Mouse (Mus musculus) kidney, postnatal 0 days (tissue): Measurements from ENCODE around the gene Cdk5rap2. TPM values are rescaled to one million over a fixed set of nuclear protein-coding genes. Genes with fewer than 3 reads are reported as not detected.
A peak's percentile ranks its signal among the peaks of the same experiment; 100 is the strongest.

Source experiments
- ATAC-seq: fragments of 200-750 bp; cut with Nextera tagmentation; replicated peaks from 2 replicates; pipeline ENCODE4 v1.8.0; 2017; ENCODE audit warnings: low read depth, moderate number of reproducible peaks, moderate TSS enrichment, moderate library complexity; ENCODE audit not compliant: low FRiP score
- DNase-seq: peaks from one replicate; pipeline ENCODE4 v3.0.0-alpha.2; 2016; ENCODE audit warnings: low spot score
- H3K27ac ChIP-seq: fragments of 300-500 bp; sonication (generic); 2 replicates; pipeline ENCODE4 v1.5.1; 2014; ENCODE audit warnings: mild to moderate bottlenecking
- H3K27me3 ChIP-seq: fragments of 300-500 bp; sonication (generic); 2 replicates; pipeline ENCODE4 v1.6.1; 2014; ENCODE audit warnings: low read length, mixed read lengths; ENCODE audit not compliant: insufficient read depth
- H3K36me3 ChIP-seq: fragments of 300-500 bp; sonication (generic); 2 replicates; pipeline ENCODE4 v1.6.1; 2014; ENCODE audit warnings: low read length, mixed read lengths; ENCODE audit not compliant: insufficient read depth
- H3K4me1 ChIP-seq: fragments of 300-500 bp; sonication (generic); replicated peaks from 2 replicates; pipeline ENCODE4 v1.6.1; 2014; ENCODE audit warnings: antibody characterized with exemption, low read length, mixed read lengths; ENCODE audit not compliant: insufficient read depth
- H3K4me2 ChIP-seq: fragments of 300-500 bp; sonication (generic); 2 replicates; pipeline ENCODE4 v1.6.1; 2014; ENCODE audit warnings: mild to moderate bottlenecking, low read length, moderate library complexity, mixed read lengths
- H3K4me3 ChIP-seq: fragments of 300-500 bp; sonication (generic); replicated peaks from 2 replicates; pipeline ENCODE4 v1.5.1; 2014; ENCODE audit warnings: low read depth, low read length
- H3K9ac ChIP-seq: fragments of 300-500 bp; sonication (generic); 2 replicates; pipeline ENCODE4 v1.6.1; 2014; ENCODE audit warnings: low read depth, low read length
- H3K9me3 ChIP-seq: fragments of 300-500 bp; sonication (generic); replicated peaks from 2 replicates; pipeline ENCODE4 v1.6.1; 2016; ENCODE audit warnings: low read length, inconsistent platforms, mixed read lengths
- CTCF ChIP-seq: IDR thresholded peaks from 2 replicates; pipeline ENCODE4 v1.5.1; 2016; ENCODE audit warnings: antibody characterized with exemption, low read depth, mild to moderate bottlenecking, moderate library complexity
- WGBS: fragments of 180-500 bp; shearing (Covaris S2); extraction: QIAGEN DNeasy Blood & Tissue Kit; methylation state at CpG from one replicate; pipeline ENCODE4 v1.1.7; 2014; 5-methylcytosine and 5-hydroxymethylcytosine counted together
- polyA plus RNA-seq: library from polyadenylated mRNA; unstranded; fragments of >200 nt; fragmentation: Nextera tagmentation; extraction: Ambion mirVana; gene quantifications from 2 replicates; pipeline ENCODE4 v1.2.1, GENCODE M21; 2015

The Cdk5rap2 gene
- polyA plus RNA-seq, 1 experiment from 2014 or later, result 8.9 TPM

- Histone ChIP-seq H3K27ac (no peak overlapping the region), H3K27me3 (no peaks in the 10 kb centered on the region), H3K4me2 (no peak overlapping the region), H3K9me3 (no peaks in the 10 kb centered on the region), H3K4me3 (no peak overlapping the region), H3K4me1 (no peaks in the 10 kb centered on the region), H3K9ac (no peak overlapping the region), H3K36me3 (0 out of 2 replicates have a peak, but pooled peaks cover 4% of the 10 kb centered on the region)
- peak; percentile 37 for DNase-seq
- no peak for ATAC-seq
- 77% methylated on average over 4 of the region's 4 CpGs for WGBS
- no peak for TF ChIP-seq CTCF
Observed at GRCm38 (mm10) chr4:70334995-70335394, 75.2 kb downstream of the Cdk5rap2 start.

GRCm38 (mm10) chr4:70332981-70333380 lies 77.3 kb downstream of the Cdk5rap2 start:
- Histone ChIP-seq H3K36me3 (0 out of 2 replicates have a peak, but pooled peaks cover 4% of the 10 kb centered on the region), H3K4me2 (no peak overlapping the region), H3K9me3 (no peaks in the 10 kb centered on the region), H3K4me1 (no peaks in the 10 kb centered on the region), H3K27me3 (no peaks in the 10 kb centered on the region), H3K9ac (no peak overlapping the region), H3K27ac (no peak overlapping the region), H3K4me3 (no peak overlapping the region)
- ATAC-seq, result no peak
- WGBS, result 85% methylated on average over 6 of the region's 6 CpGs
- DNase-seq, result no peak
- TF ChIP-seq CTCF, result no peak

GRCm38 (mm10) chr4:70332576-70332975 lies 77.7 kb downstream of the Cdk5rap2 start:
- no peak for ATAC-seq
- no peaks in the 10 kb centered on the region for H3K4me1 ChIP-seq
- H3K4me2 ChIP-seq, result no peak overlapping the region
- H3K36me3 ChIP-seq, result 0 out of 2 replicates have a peak, but pooled peaks cover 4% of the 10 kb centered on the region
- H3K27ac ChIP-seq, result no peak overlapping the region
- no peak overlapping the region for H3K9ac ChIP-seq
- TF ChIP-seq CTCF, result no peak
- no peak overlapping the region for H3K4me3 ChIP-seq
- 89% methylated on average over 6 of the region's 7 CpGs for WGBS
- H3K9me3 ChIP-seq, result no peaks in the 10 kb centered on the region
- no peaks in the 10 kb centered on the region for H3K27me3 ChIP-seq
- DNase-seq, result no peak

- DNase-seq, result no peak
- Histone ChIP-seq H3K27me3 (no peaks in the 10 kb centered on the region), H3K4me3 (no peak overlapping the region), H3K9ac (no peak overlapping the region), H3K9me3 (no peaks in the 10 kb centered on the region), H3K27ac (no peak overlapping the region), H3K4me2 (no peak overlapping the region), H3K36me3 (0 out of 2 replicates have a peak, but pooled peaks cover 4% of the 10 kb centered on the region), H3K4me1 (no peaks in the 10 kb centered on the region)
- no peak for TF ChIP-seq CTCF
- no peak for ATAC-seq
- 90% methylated on average over 6 of the region's 6 CpGs for WGBS
Observed at GRCm38 (mm10) chr4:70331181-70331580, 79.1 kb downstream of the Cdk5rap2 start.

DNA sequence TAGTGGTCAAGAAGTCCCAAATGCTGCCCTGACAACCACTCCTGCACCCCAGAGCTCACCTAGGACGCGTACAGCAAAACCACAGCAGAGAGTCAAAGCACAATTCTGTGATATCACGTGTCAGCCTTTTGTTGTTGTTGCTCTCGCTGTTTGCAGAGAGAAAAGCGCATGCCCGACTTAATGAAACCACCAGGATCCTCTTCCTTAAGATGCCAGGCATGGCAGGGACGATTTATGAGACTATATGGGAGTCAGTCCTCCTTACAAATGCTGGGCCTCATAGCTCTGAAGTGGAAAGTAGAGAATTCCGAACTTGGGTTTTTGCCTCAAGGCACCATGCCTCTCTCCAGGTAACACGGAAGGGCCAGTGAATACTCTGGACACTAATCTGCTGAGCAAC lies 82.2 kb downstream of the Cdk5rap2 start:
- no peak overlapping the region for H3K4me2 ChIP-seq
- H3K27me3 ChIP-seq, result no peaks in the 10 kb centered on the region
- H3K27ac ChIP-seq, result no peak overlapping the region
- no peak for TF ChIP-seq CTCF
- no peaks in the 10 kb centered on the region for H3K4me1 ChIP-seq
- H3K4me3 ChIP-seq, result no peak overlapping the region
- ATAC-seq (peak; percentile 33; the same call in 1 of the 2 replicates), DNase-seq (peak; percentile 53)
- no peak overlapping the region for H3K9ac ChIP-seq
- H3K9me3 ChIP-seq, result no peaks in the 10 kb centered on the region
- WGBS, result 41% methylated on average over 9 of the region's 9 CpGs
- 0 out of 2 replicates have a peak, but pooled peaks cover 4% of the 10 kb centered on the region for H3K36me3 ChIP-seq

DNA sequence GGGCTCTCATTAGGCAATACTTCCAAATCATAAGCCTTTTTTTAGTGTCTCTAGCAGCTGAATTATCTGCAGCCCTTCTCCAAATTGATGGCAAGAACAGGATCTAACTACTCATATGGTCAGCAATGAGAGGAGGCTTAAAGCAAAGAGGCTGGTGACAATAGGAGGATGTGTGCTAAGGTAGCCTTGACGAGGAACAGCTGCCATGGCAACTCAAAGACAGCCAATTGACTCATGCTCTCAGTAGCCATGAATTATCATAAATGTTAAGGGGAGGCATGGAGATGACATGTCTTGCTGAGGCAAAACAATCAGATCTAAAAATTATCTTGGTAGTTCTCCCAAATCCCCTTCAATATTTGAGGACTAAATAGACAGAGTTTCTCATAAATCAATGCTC lies 82.8 kb downstream of the Cdk5rap2 start:
- no peak overlapping the region for H3K9ac ChIP-seq
- ATAC-seq, result no peak
- H3K36me3 ChIP-seq, result 0 out of 2 replicates have a peak, but pooled peaks cover 4% of the 10 kb centered on the region

GRCm38 (mm10) chr4:70321586-70321985 lies 88.7 kb downstream of the Cdk5rap2 start:
- Histone ChIP-seq H3K4me2 (no peak overlapping the region), H3K27ac (no peak overlapping the region), H3K9ac (no peak overlapping the region), H3K4me3 (no peak overlapping the region), H3K27me3 (no peaks in the 10 kb centered on the region), H3K4me1 (no peaks in the 10 kb centered on the region), H3K36me3 (peaks cover 5% of the 10 kb centered on the region; the same call in 1 of the 2 replicates), H3K9me3 (no peaks in the 10 kb centered on the region)
- WGBS, result 47% methylated on average over 1 of the region's 1 CpGs
- no peak for ATAC-seq
- DNase-seq, result no peak
- no peak for TF ChIP-seq CTCF

More for the DNA sequence above, 82.8 kb downstream of the Cdk5rap2 start:
- H3K27ac ChIP-seq, result no peak overlapping the region
- TF ChIP-seq CTCF, result no peak
- no peaks in the 10 kb centered on the region for H3K27me3 ChIP-seq
- no peaks in the 10 kb centered on the region for H3K4me1 ChIP-seq
- no peak overlapping the region for H3K4me3 ChIP-seq
- H3K4me2 ChIP-seq, result no peak overlapping the region
- no peaks in the 10 kb centered on the region for H3K9me3 ChIP-seq
- DNase-seq, result no peak
- 45% methylated on average over 1 of the region's 1 CpGs for WGBS
